Mouse (Mus musculus) ES-Bruce4 (cell line): Measurements from ENCODE around the gene Myo10. TPM values are rescaled to one million over a fixed set of nuclear protein-coding genes. Genes with fewer than 3 reads are reported as not detected.

ENCODE experiments used
- H3K27ac ChIP-seq: 2 replicates; pipeline ENCODE4 v1.5.1; 2012; ENCODE audit warnings: low read length, inconsistent platforms; ENCODE audit not compliant: insufficient read depth
- H3K27me3 ChIP-seq: 2 replicates; pipeline ENCODE4 v1.6.1; 2012; ENCODE audit warnings: mild to moderate bottlenecking, low read length, inconsistent platforms; ENCODE audit not compliant: control insufficient read depth, poor library complexity, insufficient read depth, severe bottlenecking
- H3K36me3 ChIP-seq: 2 replicates; pipeline ENCODE4 v1.6.1; 2012; ENCODE audit warnings: inconsistent platforms, mild to moderate bottlenecking, low read length, moderate library complexity; ENCODE audit not compliant: control insufficient read depth, poor library complexity, insufficient read depth, severe bottlenecking
- H3K4me1 ChIP-seq: one replicate; pipeline ENCODE4 v1.8.1; 2011; ENCODE audit warnings: low read length; ENCODE audit not compliant: control insufficient read depth, insufficient read depth
- H3K4me3 ChIP-seq: 2 replicates; pipeline ENCODE4 v1.5.1; 2011; ENCODE audit warnings: low read depth, mild to moderate bottlenecking, low read length
- H3K9ac ChIP-seq: 2 replicates; pipeline ENCODE4 v1.6.1; 2012; ENCODE audit warnings: low read depth, mild to moderate bottlenecking, inconsistent platforms; ENCODE audit not compliant: poor library complexity, severe bottlenecking
- H3K9me3 ChIP-seq: replicated peaks from 2 replicates; pipeline ENCODE4 v1.6.1; 2012; ENCODE audit warnings: mild to moderate bottlenecking, low read length, inconsistent platforms; ENCODE audit not compliant: control insufficient read depth, poor library complexity, insufficient read depth, severe bottlenecking
- CTCF ChIP-seq: IDR thresholded peaks from one replicate; pipeline ENCODE4 v1.8.1; 2011; ENCODE audit warnings: low read depth, low read length
- EP300 ChIP-seq: IDR thresholded peaks from 2 replicates; pipeline ENCODE4 v1.6.1; 2011; ENCODE audit warnings: low read depth, low read length; ENCODE audit not compliant: insufficient read depth
- POLR2A ChIP-seq: IDR thresholded peaks from one replicate; pipeline ENCODE4 v1.8.1; 2011; ENCODE audit warnings: low read length; ENCODE audit not compliant: insufficient read depth
- polyA plus RNA-seq: library from polyadenylated mRNA; stranded (reverse); fragments of >200 nt; gene quantifications from 2 replicates; pipeline ENCODE4 v1.2.4, GENCODE M21; 2011; ENCODE audit warnings: low read depth; ENCODE audit not compliant: missing spikeins, insufficient read depth, insufficient read length

The Myo10 gene
- polyA plus RNA-seq, 1 experiment: 171 TPM

- Histone ChIP-seq H3K27ac (no peak overlapping the region), H3K4me3 (no peak overlapping the region), H3K36me3 (peaks cover 90% of the 10 kb centered on the region), H3K9me3 (no peaks in the 10 kb centered on the region), H3K4me1 (no peaks in the 10 kb centered on the region), H3K27me3 (no peaks in the 10 kb centered on the region), H3K9ac (no peak overlapping the region)
- no peak for TF ChIP-seq POLR2A
- no peak for TF ChIP-seq EP300
- TF ChIP-seq CTCF: no peak
Measured at GRCm38 (mm10) chr15:25803111-25803510, 180.8 kb downstream of the Myo10 start.

DNA sequence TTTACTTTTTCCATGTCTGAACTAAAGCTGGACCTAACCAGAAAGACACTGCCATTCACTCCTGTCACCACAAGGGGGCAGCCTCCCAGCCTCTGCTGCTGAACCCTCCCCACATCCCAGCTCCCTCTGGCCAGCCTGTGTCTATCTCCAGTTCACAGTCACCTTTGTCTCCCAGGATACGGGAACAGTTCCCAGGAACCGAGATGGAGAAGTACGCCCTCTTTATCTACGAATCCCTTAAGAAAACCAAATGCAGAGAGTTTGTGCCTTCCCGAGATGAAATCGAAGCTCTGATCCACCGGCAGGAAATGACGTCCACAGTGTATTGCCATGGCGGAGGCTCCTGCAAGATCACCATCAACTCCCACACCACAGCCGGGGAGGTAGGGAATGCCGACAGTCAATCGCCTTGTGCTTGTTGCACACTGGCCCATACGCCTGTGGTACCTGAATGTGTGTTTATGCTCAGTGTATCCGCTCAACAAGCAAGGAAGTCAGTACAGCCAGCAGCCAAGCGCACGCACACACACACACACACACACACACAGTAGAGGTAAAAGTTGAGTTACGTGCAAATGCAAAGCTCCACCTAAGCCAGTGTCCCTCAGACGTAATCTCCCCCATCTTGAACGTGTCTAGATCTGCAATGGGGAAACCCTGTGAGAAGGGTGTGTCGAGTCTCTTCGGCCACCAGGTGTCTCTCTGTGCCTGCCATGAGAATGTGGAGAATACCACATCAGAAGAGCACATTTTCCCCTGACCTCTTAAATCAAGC lies 183.2 kb downstream of the Myo10 start:
- Histone ChIP-seq H3K4me3 (no peak overlapping the region), H3K36me3 (peaks cover 87% of the 10 kb centered on the region), H3K27ac (peak overlapping the region; percentile 20; the same call in 1 of the 2 replicates), H3K4me1 (no peaks in the 10 kb centered on the region), H3K27me3 (no peaks in the 10 kb centered on the region), H3K9ac (no peak overlapping the region), H3K9me3 (no peaks in the 10 kb centered on the region)
- no peak for TF ChIP-seq POLR2A
- TF ChIP-seq CTCF: peak; percentile 92

- H3K4me1 ChIP-seq: no peaks in the 10 kb centered on the region
- peaks cover 86% of the 10 kb centered on the region for H3K36me3 ChIP-seq
- H3K9ac ChIP-seq: no peak overlapping the region
- no peaks in the 10 kb centered on the region for H3K9me3 ChIP-seq
- H3K27me3 ChIP-seq: no peaks in the 10 kb centered on the region
- H3K27ac ChIP-seq: no peak overlapping the region
- no peak for TF ChIP-seq CTCF
- no peak for TF ChIP-seq POLR2A
- H3K4me3 ChIP-seq: no peak overlapping the region
Measured at GRCm38 (mm10) chr15:25806363-25806762, 184.0 kb downstream of the Myo10 start.

DNA sequence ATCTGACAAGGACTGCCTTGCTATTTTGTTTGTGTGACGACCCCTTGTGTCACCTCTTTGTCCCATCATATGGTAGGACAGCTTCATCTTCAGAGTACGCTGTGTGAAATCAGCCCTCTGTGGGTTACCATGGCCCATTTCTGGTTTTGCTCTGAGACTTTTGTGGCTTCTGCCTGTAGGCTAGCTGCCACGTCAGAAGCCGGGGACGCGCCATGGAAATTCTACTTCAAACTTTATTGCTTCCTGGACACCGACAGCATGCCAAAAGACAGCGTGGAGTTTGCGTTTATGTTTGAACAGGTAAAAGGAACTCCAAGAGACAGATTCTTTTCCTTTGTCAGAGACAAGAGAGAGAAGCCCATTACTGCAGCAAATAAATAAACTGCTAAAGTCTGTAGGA lies 184.6 kb downstream of the Myo10 start:
- Histone ChIP-seq H3K9ac (no peak overlapping the region), H3K9me3 (no peaks in the 10 kb centered on the region), H3K4me1 (no peaks in the 10 kb centered on the region), H3K27me3 (no peaks in the 10 kb centered on the region), H3K27ac (no peak overlapping the region), H3K36me3 (peaks cover 84% of the 10 kb centered on the region), H3K4me3 (no peak overlapping the region)
- no peak for TF ChIP-seq CTCF
- TF ChIP-seq EP300: no peak
- TF ChIP-seq POLR2A: no peak

- peaks cover 72% of the 10 kb centered on the region for H3K36me3 ChIP-seq
- H3K27ac ChIP-seq: no peak overlapping the region
- no peak overlapping the region for H3K4me3 ChIP-seq
- H3K9ac ChIP-seq: no peak overlapping the region
- no peaks in the 10 kb centered on the region for H3K9me3 ChIP-seq
- H3K4me1 ChIP-seq: no peaks in the 10 kb centered on the region
- no peaks in the 10 kb centered on the region for H3K27me3 ChIP-seq
- TF ChIP-seq EP300: no peak
- TF ChIP-seq CTCF: no peak
- TF ChIP-seq POLR2A: no peak
Measured at GRCm38 (mm10) chr15:25808677-25809460, 186.5 kb downstream of the Myo10 start.

- Histone ChIP-seq H3K27ac (no peak overlapping the region), H3K36me3 (peaks cover 68% of the 10 kb centered on the region), H3K4me1 (no peaks in the 10 kb centered on the region), H3K27me3 (no peaks in the 10 kb centered on the region), H3K4me3 (no peak overlapping the region), H3K9ac (no peak overlapping the region), H3K9me3 (no peaks in the 10 kb centered on the region)
- TF ChIP-seq POLR2A (no peak), EP300 (no peak)
Measured at GRCm38 (mm10) chr15:25809669-25810068, 187.3 kb downstream of the Myo10 start.
